Mouse (Mus musculus) testis, adult 2 months (tissue): Measurements from ENCODE around the gene Cdh7. TPM values are rescaled to one million over a fixed set of nuclear protein-coding genes. Genes with fewer than 3 reads are reported as not detected.

Source experiments
- H3K27ac ChIP-seq: fragments of 200-500 bp; 2 replicates; pipeline ENCODE4 v1.5.1; 2012; ENCODE audit warnings: low read depth, low read length; ENCODE audit not compliant: control insufficient read depth, insufficient read depth
- H3K27me3 ChIP-seq: fragments of 200-500 bp; 2 replicates; pipeline ENCODE4 v1.6.1; 2012; ENCODE audit warnings: mild to moderate bottlenecking, low read length, moderate library complexity; ENCODE audit not compliant: control insufficient read depth, insufficient read depth
- H3K36me3 ChIP-seq: fragments of 200-500 bp; 2 replicates; pipeline ENCODE4 v1.6.1; 2012; ENCODE audit warnings: mild to moderate bottlenecking, low read length; ENCODE audit not compliant: control insufficient read depth, insufficient read depth
- H3K4me1 ChIP-seq: fragments of 200-500 bp; 2 replicates; pipeline ENCODE4 v1.6.1; 2012; ENCODE audit warnings: low read length; ENCODE audit not compliant: control insufficient read depth, insufficient read depth
- H3K4me3 ChIP-seq: fragments of 200-500 bp; 2 replicates; pipeline ENCODE4 v1.5.1; 2012; ENCODE audit warnings: low read depth, mild to moderate bottlenecking, low read length, moderate library complexity, mixed read lengths; ENCODE audit not compliant: control insufficient read depth
- CTCF ChIP-seq: fragments of 200-500 bp; IDR thresholded peaks from 2 replicates; pipeline ENCODE4 v1.5.1; 2012; ENCODE audit warnings: low read depth, mild to moderate bottlenecking, inconsistent platforms, low read length, moderate library complexity; ENCODE audit not compliant: control insufficient read depth, insufficient read depth, insufficient replicate concordance
- POLR2A ChIP-seq: fragments of 200-500 bp; IDR thresholded peaks from 2 replicates; pipeline ENCODE4 v1.6.1; 2012; ENCODE audit warnings: low read depth, mild to moderate bottlenecking, inconsistent platforms, low read length, moderate library complexity; ENCODE audit not compliant: control insufficient read depth
- polyA plus RNA-seq: library from polyadenylated mRNA; depleted of rRNA; stranded (reverse); fragments of >200 nt; gene quantifications from 2 replicates; pipeline ENCODE4 v1.2.3, GENCODE M21; 2012

The Cdh7 gene
- polyA plus RNA-seq, 1 experiment: not detected

DNA sequence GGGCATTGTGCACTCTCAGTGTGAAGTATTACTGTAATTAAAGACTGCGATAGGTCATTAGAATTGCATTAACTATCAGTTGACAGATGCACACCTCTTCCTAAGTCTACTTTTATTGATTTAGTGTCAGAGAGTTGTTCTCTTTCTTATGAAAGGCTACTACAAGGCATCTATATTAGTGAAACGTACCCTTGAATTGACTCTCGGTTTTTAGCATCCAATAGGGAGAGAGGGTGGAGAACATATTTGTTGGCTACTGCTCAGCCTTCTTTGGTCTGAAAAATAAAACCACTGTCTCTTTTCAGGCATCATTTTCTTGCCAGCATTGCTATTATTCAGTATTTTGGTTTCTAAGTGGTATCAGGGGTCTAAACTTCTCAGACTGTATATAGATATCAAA, 2.5 kb downstream of the Cdh7 start:
- Histone ChIP-seq H3K4me1 (no peaks in the 10 kb centered on the region; the same call in none of the 2 replicates), H3K36me3 (no peaks in the 10 kb centered on the region), H3K4me3 (no peak overlapping the region), H3K27ac (no peak overlapping the region), H3K27me3 (no peaks in the 10 kb centered on the region)
- TF ChIP-seq CTCF: no peak
- no peak for TF ChIP-seq POLR2A

DNA sequence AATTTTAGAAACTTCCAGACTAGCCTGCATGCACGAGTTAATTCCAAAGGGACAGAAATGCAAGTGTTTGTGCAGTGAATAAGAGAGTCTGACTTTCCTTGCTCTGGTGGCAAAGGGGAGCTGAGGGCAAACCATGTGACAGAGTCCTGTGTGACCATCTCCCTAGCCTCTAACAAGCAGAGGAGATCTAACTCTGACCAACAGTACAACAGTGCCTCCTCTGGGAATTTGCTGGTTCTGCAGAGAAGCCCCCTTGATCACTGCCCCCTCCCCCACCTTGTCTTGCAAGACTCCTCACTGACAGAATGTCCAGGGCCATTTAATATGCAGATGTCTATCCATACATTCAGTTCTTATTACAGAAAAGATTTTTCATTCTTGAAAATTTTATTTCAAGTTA, 3.2 kb downstream of the Cdh7 start:
- Histone ChIP-seq H3K27me3 (no peaks in the 10 kb centered on the region), H3K27ac (no peak overlapping the region), H3K36me3 (no peaks in the 10 kb centered on the region), H3K4me3 (no peak overlapping the region), H3K4me1 (no peaks in the 10 kb centered on the region; the same call in none of the 2 replicates)
- TF ChIP-seq POLR2A: no peak
- no peak for TF ChIP-seq CTCF

GRCm38 (mm10) chr1:109989541-109989940, 7.3 kb downstream of the Cdh7 start:
- Histone ChIP-seq H3K27me3 (no peaks in the 10 kb centered on the region), H3K36me3 (no peaks in the 10 kb centered on the region), H3K4me3 (no peak overlapping the region), H3K27ac (no peak overlapping the region), H3K4me1 (no peaks in the 10 kb centered on the region)
- TF ChIP-seq POLR2A: no peak
- no peak for TF ChIP-seq CTCF

- Histone ChIP-seq H3K36me3 (no peaks in the 10 kb centered on the region), H3K27ac (no peak overlapping the region), H3K4me3 (no peak overlapping the region), H3K4me1 (no peaks in the 10 kb centered on the region), H3K27me3 (no peaks in the 10 kb centered on the region)
- TF ChIP-seq CTCF (no peak), POLR2A (no peak)
Measured at GRCm38 (mm10) chr1:109993906-109994305, 11.7 kb downstream of the Cdh7 start.

- Histone ChIP-seq H3K4me1 (no peaks in the 10 kb centered on the region), H3K4me3 (no peak overlapping the region), H3K36me3 (no peaks in the 10 kb centered on the region), H3K27me3 (no peaks in the 10 kb centered on the region), H3K27ac (no peak overlapping the region)
- TF ChIP-seq POLR2A (no peak), CTCF (no peak)
Measured at GRCm38 (mm10) chr1:110004451-110004850, 22.2 kb downstream of the Cdh7 start.

- H3K4me1 ChIP-seq: no peaks in the 10 kb centered on the region
- TF ChIP-seq POLR2A (no peak), CTCF (no peak)
- H3K27me3 ChIP-seq: no peaks in the 10 kb centered on the region
- H3K4me3 ChIP-seq: no peak overlapping the region
- no peak overlapping the region for H3K27ac ChIP-seq
- no peaks in the 10 kb centered on the region for H3K36me3 ChIP-seq
Measured at GRCm38 (mm10) chr1:110005038-110005437, 22.8 kb downstream of the Cdh7 start.

DNA sequence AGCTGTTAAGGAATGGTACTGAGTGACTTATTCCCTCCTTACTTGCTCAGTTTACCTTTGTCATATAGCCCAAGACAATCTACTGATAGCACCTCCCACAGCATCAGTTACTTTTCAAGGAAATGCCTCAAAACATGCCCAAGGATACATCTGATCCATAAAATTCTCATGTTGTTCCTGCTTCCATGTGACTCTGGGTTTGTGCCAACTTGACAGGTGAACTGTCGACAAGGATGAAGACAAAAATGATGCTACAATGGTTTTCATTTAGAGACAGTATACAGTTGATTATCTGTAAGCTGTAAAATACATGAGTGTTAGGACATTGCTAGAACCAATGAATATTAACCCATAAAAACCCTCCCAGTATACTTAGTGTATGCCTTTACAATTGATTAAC, 29.9 kb downstream of the Cdh7 start:
- H3K27me3 ChIP-seq: no peaks in the 10 kb centered on the region
- no peak for TF ChIP-seq CTCF
- TF ChIP-seq POLR2A: no peak

GRCm38 (mm10) chr1:110056317-110056716, 74.1 kb downstream of the Cdh7 start:
- Histone ChIP-seq H3K4me1 (no peaks in the 10 kb centered on the region), H3K27ac (no peak overlapping the region), H3K4me3 (no peak overlapping the region), H3K36me3 (no peaks in the 10 kb centered on the region), H3K27me3 (no peaks in the 10 kb centered on the region)
- TF ChIP-seq POLR2A: no peak

More for the DNA sequence above, 29.9 kb downstream of the Cdh7 start:
- Histone ChIP-seq H3K36me3 (no peaks in the 10 kb centered on the region), H3K27ac (no peak overlapping the region), H3K4me3 (no peak overlapping the region), H3K4me1 (no peaks in the 10 kb centered on the region)

DNA sequence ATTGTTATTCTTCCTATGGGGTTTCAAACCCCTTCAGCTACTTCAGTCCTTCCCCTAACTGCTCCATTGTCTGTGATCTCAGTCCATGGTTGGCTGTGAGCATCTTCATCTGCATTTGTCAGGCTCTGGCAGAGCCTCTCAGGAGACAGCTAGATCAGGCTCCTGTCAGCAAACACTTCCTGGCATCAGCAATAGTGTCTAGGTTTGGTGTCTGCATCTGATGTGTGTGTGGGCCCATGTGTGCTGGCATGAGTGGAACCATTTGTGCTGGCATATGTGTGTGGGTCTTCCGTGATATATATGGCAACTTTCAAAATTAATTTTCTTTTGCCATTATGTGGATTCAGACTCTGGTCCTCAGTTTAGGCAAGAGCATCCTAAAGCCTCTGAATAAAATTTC, 85.2 kb downstream of the Cdh7 start:
- Histone ChIP-seq H3K4me3 (no peak overlapping the region), H3K36me3 (no peaks in the 10 kb centered on the region), H3K4me1 (no peaks in the 10 kb centered on the region), H3K27ac (no peak overlapping the region), H3K27me3 (no peaks in the 10 kb centered on the region)
- no peak for TF ChIP-seq CTCF
- TF ChIP-seq POLR2A: no peak
